Mouse (Mus musculus) urinary bladder, adult 18-20 months (tissue): ENCODE measurements around the gene Gm28048.

Source experiments
- DNase-seq, 2 experiments: peaks; one replicate each; pipeline ENCODE4 v3.0.0; 2022; ENCODE audit warnings: low spot score in 2 of 2, mixed read lengths in 2 of 2

Gm28048 gene

GRCm38 (mm10) chr11:22838361-22838760, 143.5 kb downstream of the Gm28048 start:
- no peak for DNase-seq

- DNase-seq = no peak
Measured at GRCm38 (mm10) chr11:22836269-22836668, 145.6 kb downstream of the Gm28048 start.

DNA sequence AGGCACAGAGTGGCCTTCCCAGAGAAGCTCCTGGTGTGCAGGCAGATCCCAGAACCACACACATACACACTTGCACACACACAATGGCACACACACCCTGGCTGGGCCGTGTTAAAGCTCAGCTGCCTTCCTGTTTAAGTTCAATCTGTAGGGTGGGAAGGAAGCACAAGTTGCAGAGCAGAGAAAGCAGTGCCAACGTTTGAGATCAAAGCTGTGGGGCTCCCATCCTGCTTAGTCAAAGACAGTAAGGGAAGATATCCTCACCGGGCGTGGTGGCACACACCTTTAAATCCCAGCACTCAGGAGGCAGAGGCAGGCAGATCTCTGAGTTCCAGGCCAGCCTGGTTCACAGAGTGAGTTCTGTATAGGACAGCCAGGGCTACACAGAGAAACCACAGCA, 149.3 kb downstream of the Gm28048 start:
- DNase-seq = no peak

GRCm38 (mm10) chr11:22831916-22832315, 150.0 kb downstream of the Gm28048 start:
- DNase-seq = no peak

GRCm38 (mm10) chr11:22830684-22831083, 151.2 kb downstream of the Gm28048 start:
- DNase-seq = no peak

- DNase-seq = no peak
Measured at GRCm38 (mm10) chr11:22830179-22830611, 151.7 kb downstream of the Gm28048 start.

- no peak for DNase-seq
Measured at GRCm38 (mm10) chr11:22828988-22829632, 152.8 kb downstream of the Gm28048 start.

- no peak for DNase-seq
Measured at GRCm38 (mm10) chr11:22827514-22828080, 154.3 kb downstream of the Gm28048 start.

DNA sequence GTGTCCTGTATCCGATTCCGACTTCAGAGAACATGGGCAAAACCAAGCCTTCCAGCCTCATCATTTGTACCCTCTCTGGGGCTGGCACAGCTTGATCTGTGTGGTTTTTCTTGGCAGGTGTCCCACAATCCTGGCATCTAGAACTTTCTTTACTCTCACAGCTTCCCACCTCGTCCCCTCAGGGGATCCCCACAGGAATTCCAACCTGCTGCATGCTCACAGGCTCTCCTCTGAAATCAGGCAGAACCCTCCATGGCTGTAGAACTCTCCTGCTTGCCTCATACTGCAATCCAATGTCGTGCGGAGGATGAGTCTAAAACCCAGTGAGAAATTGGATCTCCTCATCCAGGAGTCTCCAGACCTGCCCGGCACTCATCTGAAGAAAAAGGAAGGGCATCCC, 155.2 kb downstream of the Gm28048 start:
- no peak for DNase-seq

DNA sequence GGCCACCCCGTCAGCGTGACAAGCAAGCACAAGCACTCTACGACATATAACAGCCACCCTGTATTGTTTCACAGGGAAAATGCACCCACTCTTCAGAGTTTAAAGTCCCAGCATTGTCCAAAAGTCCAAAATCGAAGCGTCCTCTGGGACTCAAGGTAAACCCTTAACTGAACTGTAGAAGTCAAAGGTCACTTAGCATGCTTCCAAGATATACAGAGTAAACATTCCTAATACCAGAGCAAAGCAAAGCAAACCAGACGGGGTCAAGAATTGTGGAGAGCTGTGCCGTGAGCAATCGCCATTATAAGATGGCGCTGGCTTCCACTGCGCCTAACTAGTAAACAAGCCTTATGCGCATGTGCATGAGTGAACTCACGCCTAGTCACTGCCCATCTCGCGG, 155.8 kb downstream of the Gm28048 start:
- no peak for DNase-seq

GRCm38 (mm10) chr11:22825548-22825947, 156.3 kb downstream of the Gm28048 start:
- no peak for DNase-seq

GRCm38 (mm10) chr11:22824049-22824705, 157.7 kb downstream of the Gm28048 start:
- no peak for DNase-seq

GRCm38 (mm10) chr11:22821243-22821642, 160.6 kb downstream of the Gm28048 start:
- DNase-seq = peak in 1 of 2 experiments; percentile 43

GRCm38 (mm10) chr11:22818371-22818770, 163.5 kb downstream of the Gm28048 start:
- DNase-seq = no peak

DNA sequence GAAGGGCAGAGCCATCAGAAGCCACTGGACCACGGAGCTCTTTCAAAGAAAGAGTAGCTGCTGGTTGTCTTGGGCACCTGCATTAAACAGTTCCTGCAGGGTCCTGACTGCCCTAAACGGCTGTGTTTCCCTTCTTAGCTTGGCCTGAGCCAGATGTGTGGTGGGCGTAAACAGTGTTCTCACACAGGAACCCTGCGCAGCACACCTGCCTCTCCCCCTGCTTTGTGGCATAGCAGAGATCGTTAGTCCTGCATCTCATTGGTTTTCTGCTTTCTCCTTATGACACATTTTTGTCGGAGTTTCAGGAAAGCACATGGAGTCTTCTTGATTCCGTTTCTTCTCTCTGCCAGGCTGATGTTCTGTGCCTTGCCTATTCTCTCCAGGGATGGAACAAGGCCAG, 166.0 kb downstream of the Gm28048 start:
- DNase-seq = no peak

DNA sequence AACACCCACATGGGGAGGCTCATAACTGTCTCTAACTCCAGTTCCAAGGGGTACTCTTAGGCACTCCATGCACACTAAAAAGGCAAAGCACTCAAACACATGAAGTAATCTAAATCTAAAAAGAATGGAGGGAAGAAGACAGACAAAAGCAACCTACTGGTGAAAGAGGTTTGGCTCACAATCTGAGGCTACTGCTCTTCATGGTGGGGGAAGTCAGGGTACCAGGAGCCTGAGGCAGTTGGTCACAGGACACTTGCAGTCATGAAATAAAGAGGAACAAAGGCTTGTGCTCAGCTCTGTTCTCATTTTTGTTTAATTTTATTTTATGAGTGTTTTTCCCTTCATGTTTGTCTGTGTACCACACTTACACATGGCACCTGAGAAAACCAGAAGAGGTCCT, 166.7 kb downstream of the Gm28048 start:
- no peak for DNase-seq

- no peak for DNase-seq
Measured at GRCm38 (mm10) chr11:22813921-22814704, 167.8 kb downstream of the Gm28048 start.

GRCm38 (mm10) chr11:22813427-22813826, 168.5 kb downstream of the Gm28048 start:
- DNase-seq = no peak

DNA sequence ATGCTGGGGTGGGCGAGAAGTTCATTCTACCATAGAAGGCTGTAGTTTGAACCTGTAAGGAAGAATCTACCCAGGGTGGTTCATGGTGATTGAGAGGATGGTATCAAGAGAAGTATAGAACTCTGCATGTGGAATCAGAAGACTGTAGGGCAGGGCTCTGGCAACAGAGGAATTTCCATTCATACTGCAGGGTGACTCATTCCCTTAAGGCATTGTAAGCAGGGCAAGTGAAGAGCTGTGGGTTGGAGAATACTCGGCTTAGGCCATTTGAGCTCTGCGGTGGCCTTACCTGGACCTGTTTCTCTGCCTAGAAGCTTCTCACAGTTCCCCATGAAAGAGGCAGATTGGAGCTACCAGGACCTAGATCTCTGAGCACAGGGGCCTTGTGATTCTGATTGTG, 170.5 kb downstream of the Gm28048 start:
- no peak for DNase-seq

DNA sequence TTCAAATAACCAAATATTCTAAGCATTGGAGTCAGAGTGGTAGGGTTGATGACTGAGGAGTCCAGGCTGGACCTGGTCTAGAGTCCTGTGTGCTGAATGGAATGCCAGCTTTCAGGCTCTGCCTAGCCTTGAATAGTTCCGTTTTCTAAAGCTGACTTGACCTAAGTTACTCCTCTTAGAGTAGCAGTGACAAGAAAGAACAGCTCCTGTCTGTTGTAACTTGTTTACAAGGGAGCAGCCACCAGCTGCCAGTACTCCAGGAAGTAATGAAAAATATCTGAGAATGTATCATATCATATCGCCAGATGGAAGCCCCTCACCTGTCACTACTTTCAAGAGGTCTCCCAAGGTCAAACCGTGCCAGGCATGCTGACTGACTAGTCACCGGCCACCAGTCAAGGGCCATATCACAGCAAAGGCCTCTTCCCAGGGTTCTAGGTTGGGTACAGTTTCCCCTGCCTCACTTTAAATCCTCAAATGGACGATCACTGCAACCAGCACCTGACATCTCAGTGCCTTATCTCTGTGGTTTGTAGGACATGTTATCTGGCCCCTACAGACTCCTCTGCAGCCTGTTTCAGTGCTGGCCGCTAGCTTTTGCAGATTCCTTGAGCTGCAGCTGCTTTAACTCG, 172.3 kb downstream of the Gm28048 start:
- DNase-seq = no peak

DNA sequence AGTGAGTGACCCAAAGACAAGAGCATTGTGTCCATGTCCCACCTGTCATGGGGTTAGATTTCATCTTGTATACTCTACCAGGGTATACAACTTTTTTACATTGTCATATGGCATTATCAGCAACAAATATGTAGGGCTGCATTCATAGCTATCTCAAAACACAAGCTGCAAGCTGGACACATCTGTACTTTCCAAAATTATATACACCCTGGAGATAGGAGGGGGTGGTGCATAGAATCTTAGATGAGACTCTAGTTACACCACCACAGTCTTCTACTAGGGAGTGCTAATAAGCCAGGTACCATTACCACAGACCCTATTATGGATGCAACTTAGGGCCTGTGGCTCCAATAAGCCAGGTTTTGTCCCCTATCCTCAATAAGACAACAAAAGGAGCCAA, 173.8 kb downstream of the Gm28048 start:
- no peak for DNase-seq

- DNase-seq = no peak
Measured at GRCm38 (mm10) chr11:22805171-22805570, 176.7 kb downstream of the Gm28048 start.
